Mouse (Mus musculus): ENCODE data around the gene Pnrc2. TPM values are rescaled to one million over a fixed set of nuclear protein-coding genes. Genes with fewer than 3 reads are reported as not detected.

Gene Pnrc2
- polyA plus RNA-seq, 1 experiment from 2014 or later = 220 TPM

Other genes starting within 250 kb of the Pnrc2 start
- gene Ifnlr1, start 187.6 kb downstream of the Pnrc2 start, polyA plus RNA-seq (2016; fragmentation: Nextera tagmentation; extraction: Ambion mirVana) = 0.81 and 0.95 TPM in 2 replicates
- gene Il22ra1, start 145.7 kb downstream of the Pnrc2 start, polyA plus RNA-seq (2016; fragmentation: Nextera tagmentation; extraction: Ambion mirVana) = not detected in 2 replicates
- 2.0 and 2.4 TPM in 2 replicates for gene Myom3, start 114.1 kb downstream of the Pnrc2 start, polyA plus RNA-seq (2016; fragmentation: Nextera tagmentation; extraction: Ambion mirVana)
- gene Srsf10, start 18.1 kb downstream of the Pnrc2 start, polyA plus RNA-seq (2016; fragmentation: Nextera tagmentation; extraction: Ambion mirVana) = 392 and 402 TPM in 2 replicates
- gene Cnr2, start 21.5 kb upstream of the Pnrc2 start, polyA plus RNA-seq (2016; fragmentation: Nextera tagmentation; extraction: Ambion mirVana) = 0.22 and 0.45 TPM in 2 replicates
- gene Fuca1, start 46.9 kb upstream of the Pnrc2 start, polyA plus RNA-seq (2016; fragmentation: Nextera tagmentation; extraction: Ambion mirVana) = 47.0 and 51.0 TPM in 2 replicates
- 78.5 and 81.5 TPM in 2 replicates for gene Hmgcl, start 72.6 kb upstream of the Pnrc2 start, polyA plus RNA-seq (2016; fragmentation: Nextera tagmentation; extraction: Ambion mirVana)
- 32.1 and 33.3 TPM in 2 replicates for gene Gale, start 89.9 kb upstream of the Pnrc2 start, polyA plus RNA-seq (2016; fragmentation: Nextera tagmentation; extraction: Ambion mirVana)
- 126 and 127 TPM in 2 replicates for gene Lypla2, start 98.8 kb upstream of the Pnrc2 start, polyA plus RNA-seq (2016; fragmentation: Nextera tagmentation; extraction: Ambion mirVana)
- gene Pithd1, start 113.4 kb upstream of the Pnrc2 start, polyA plus RNA-seq (2016; fragmentation: Nextera tagmentation; extraction: Ambion mirVana) = 64.9 and 69.6 TPM in 2 replicates
- 40.6 and 45.3 TPM in 2 replicates for gene Eloa, start 147.9 kb upstream of the Pnrc2 start, polyA plus RNA-seq (2016; fragmentation: Nextera tagmentation; extraction: Ambion mirVana)
- gene Rpl11, start 179.6 kb upstream of the Pnrc2 start, polyA plus RNA-seq (2016; fragmentation: Nextera tagmentation; extraction: Ambion mirVana) = 442 and 453 TPM in 2 replicates